Mouse (Mus musculus) heart, embryonic 13.5 days (tissue): ENCODE measurements around the gene Vmn1r103. TPM values are rescaled to one million over a fixed set of nuclear protein-coding genes. Genes with fewer than 3 reads are reported as not detected.
"Not testable (repeated sequence)": the region's sequence is repeated elsewhere in the genome, so short reads cannot be mapped to it uniquely, and the experiment has no call there.

Experiments
- ATAC-seq: fragments of 200-750 bp; cut with Nextera tagmentation; 2 replicates; pipeline ENCODE4 v1.8.0; 2017; ENCODE audit warnings: moderate TSS enrichment; ENCODE audit not compliant: insufficient number of reproducible peaks, low FRiP score, low TSS enrichment; ENCODE audit errors: extremely low read depth
- H3K27ac ChIP-seq: fragments of 300-500 bp; sonication (generic); replicated peaks from 2 replicates; pipeline ENCODE4 v1.5.1; 2015; ENCODE audit warnings: moderate library complexity, mild to moderate bottlenecking, inconsistent platforms
- H3K27me3 ChIP-seq: fragments of 300-500 bp; sonication (generic); replicated peaks from 2 replicates; pipeline ENCODE4 v1.6.1; 2015; ENCODE audit warnings: mild to moderate bottlenecking, inconsistent platforms
- H3K36me3 ChIP-seq: fragments of 300-500 bp; sonication (generic); 2 replicates; pipeline ENCODE4 v1.6.1; 2015; ENCODE audit warnings: mild to moderate bottlenecking, inconsistent platforms
- H3K4me1 ChIP-seq: fragments of 300-500 bp; sonication (generic); 2 replicates; pipeline ENCODE4 v1.6.1; 2015; ENCODE audit warnings: inconsistent platforms
- H3K4me2 ChIP-seq: fragments of 300-500 bp; sonication (generic); 2 replicates; pipeline ENCODE4 v1.6.1; 2015; ENCODE audit warnings: inconsistent platforms, mild to moderate bottlenecking, moderate library complexity
- H3K4me3 ChIP-seq: fragments of 300-500 bp; sonication (generic); 2 replicates; pipeline ENCODE4 v1.5.1; 2015; ENCODE audit warnings: moderate library complexity, mild to moderate bottlenecking, inconsistent platforms
- H3K9ac ChIP-seq: fragments of 300-500 bp; sonication (generic); 2 replicates; pipeline ENCODE4 v1.6.1; 2015; ENCODE audit warnings: inconsistent platforms, mild to moderate bottlenecking, moderate library complexity
- H3K9me3 ChIP-seq: fragments of 300-500 bp; sonication (generic); 2 replicates; pipeline ENCODE4 v1.6.1; 2016; ENCODE audit warnings: inconsistent platforms
- WGBS: fragments of 180-500 bp; shearing (Covaris S2); methylation state at CpG from one replicate; pipeline ENCODE4 v1.1.7; 2015; ENCODE audit warnings: mixed read lengths; 5-methylcytosine and 5-hydroxymethylcytosine counted together
- polyA plus RNA-seq: library from polyadenylated mRNA; unstranded; fragments of >200 nt; fragmentation: Nextera tagmentation; extraction: Ambion mirVana; gene quantifications from 2 replicates; pipeline ENCODE4 v1.2.1, GENCODE M21; 2015

Vmn1r103 gene
- not detected in 2 replicates for polyA plus RNA-seq

DNA sequence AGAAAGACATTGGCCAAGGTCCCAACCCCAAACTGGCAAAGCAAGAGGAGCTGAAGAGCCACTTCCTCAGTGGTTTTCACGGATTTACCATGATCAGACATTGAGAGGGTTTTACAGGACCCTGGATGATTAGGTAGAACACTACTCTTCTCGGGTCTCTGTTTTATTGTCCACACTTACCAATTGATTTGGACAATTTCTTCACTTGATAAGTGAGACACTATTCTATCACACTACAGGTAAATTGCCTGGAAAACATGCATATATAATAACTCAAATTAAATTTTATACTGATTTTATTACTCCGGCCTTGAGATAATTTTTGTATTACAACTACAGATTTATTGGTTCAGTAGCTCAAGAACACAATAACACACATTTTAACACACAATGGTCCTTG, at the start of gene Vmn1r103:
Vmn1r103 (minus strand) TSS at position 101 of the 400 bp plus-strand sequence.
- WGBS: no CpG with 5 or more reads among the region's 3 CpGs
- not testable (repeated sequence) for H3K9me3 ChIP-seq, H3K36me3 ChIP-seq, ATAC-seq, H3K9ac ChIP-seq, H3K27me3 ChIP-seq, H3K27ac ChIP-seq, H3K4me2 ChIP-seq, H3K4me3 ChIP-seq, H3K4me1 ChIP-seq

DNA sequence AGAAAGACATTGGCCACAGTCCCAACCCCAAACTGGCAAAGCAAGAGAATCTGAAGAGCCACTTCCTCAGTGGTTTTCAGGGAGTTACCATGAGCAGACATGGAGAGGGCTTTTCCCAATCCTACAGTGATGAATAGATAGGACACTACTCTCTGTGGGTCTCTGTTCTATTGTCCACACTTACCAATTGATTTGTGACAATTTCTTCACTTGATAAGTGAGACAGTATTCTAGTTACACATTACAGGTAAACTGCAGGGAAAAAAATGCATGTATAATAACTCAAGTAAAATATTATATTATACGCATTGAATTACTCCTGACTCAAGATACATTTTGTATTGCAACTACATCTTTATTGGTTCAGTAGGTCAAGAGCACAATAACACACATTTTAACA, 35.3 kb upstream of the Vmn1r103 start, which contains the start of gene Gm5726:
Gm5726 (minus strand) TSS at position 101 of the 400 bp plus-strand sequence.
- WGBS: no CpG with 5 or more reads among the region's 1 CpGs

DNA sequence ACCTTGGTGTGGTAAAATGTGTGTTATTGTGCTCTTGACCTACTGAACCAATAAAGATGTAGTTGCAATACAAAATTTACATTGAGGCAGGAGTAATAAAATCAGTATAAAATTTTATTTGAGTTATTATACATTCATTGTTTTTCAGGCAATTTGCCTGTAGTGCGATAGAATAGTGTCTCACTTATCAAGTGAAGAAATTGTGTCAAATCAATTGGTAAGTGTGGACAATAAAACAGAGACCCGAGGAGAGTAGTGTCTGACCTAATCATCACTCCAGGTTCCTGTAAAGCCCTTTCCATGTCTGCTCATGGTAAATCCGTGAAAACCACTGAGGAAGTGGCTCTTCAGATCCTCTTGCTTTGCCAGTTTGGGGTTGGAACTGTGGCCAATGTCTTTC, 23.2 kb upstream of the Vmn1r103 start, which contains the start of gene Vmn1r104:
Vmn1r104 (plus strand) TSS at position 301 of the 400 bp plus-strand sequence.
- no CpG with 5 or more reads among the region's 3 CpGs for WGBS
- not testable (repeated sequence) for H3K9ac ChIP-seq, H3K4me2 ChIP-seq, H3K4me3 ChIP-seq, ATAC-seq, H3K27me3 ChIP-seq, H3K36me3 ChIP-seq, H3K27ac ChIP-seq, H3K4me1 ChIP-seq, H3K9me3 ChIP-seq

More for the DNA sequence above, 35.3 kb upstream of the Vmn1r103 start, which contains the start of gene Gm5726:
- H3K9me3 ChIP-seq, H3K4me2 ChIP-seq, H3K27ac ChIP-seq, H3K36me3 ChIP-seq, H3K4me1 ChIP-seq, H3K27me3 ChIP-seq, H3K4me3 ChIP-seq, ATAC-seq, H3K9ac ChIP-seq: not testable (repeated sequence)

DNA sequence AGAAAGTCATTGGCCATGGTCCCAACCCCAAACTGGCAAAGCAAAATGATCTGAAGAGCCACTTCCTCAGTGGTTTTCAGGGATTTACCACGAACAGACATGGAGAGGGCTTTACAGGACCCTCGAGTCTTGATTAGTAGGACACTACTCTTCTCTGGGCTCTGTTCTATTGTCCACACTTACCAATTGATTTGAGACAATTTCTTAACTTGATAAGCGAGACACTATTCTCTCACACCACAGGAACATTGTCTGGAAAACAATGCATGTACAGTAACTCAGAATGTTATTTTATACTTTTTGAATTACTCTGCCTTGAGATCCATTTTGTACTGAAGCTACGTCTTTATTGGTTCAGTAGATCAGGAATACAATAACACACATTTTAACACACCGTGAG, 35.5 kb downstream of the Vmn1r103 start, which contains the start of gene Gm10670:
Gm10670 (minus strand) TSS at position 101 of the 400 bp plus-strand sequence.
- not testable (repeated sequence) for H3K36me3 ChIP-seq, H3K4me2 ChIP-seq, H3K27ac ChIP-seq, H3K27me3 ChIP-seq, H3K4me1 ChIP-seq, H3K4me3 ChIP-seq, ATAC-seq, H3K9me3 ChIP-seq, H3K9ac ChIP-seq
- no CpG with 5 or more reads among the region's 5 CpGs for WGBS

Other genes with a start within 250 kb of the Vmn1r103 start
- not detected in 2 replicates for gene Gm5890, start 247.7 kb downstream of the Vmn1r103 start, polyA plus RNA-seq
- gene Gm4133, start 176.5 kb downstream of the Vmn1r103 start, polyA plus RNA-seq: not detected in 2 replicates
- not detected in 2 replicates for gene Gm5728, start 135.1 kb downstream of the Vmn1r103 start, polyA plus RNA-seq
- not detected in 2 replicates for gene Vmn1r100, start 92.6 kb downstream of the Vmn1r103 start, polyA plus RNA-seq
- not detected in 2 replicates for gene Vmn1r101, start 67.9 kb downstream of the Vmn1r103 start, polyA plus RNA-seq
- not detected in 2 replicates for gene Gm10670, start 35.6 kb downstream of the Vmn1r103 start, polyA plus RNA-seq
- not detected in 2 replicates for gene Vmn1r104, start 23.3 kb upstream of the Vmn1r103 start, polyA plus RNA-seq
- gene Gm5726, start 35.2 kb upstream of the Vmn1r103 start, polyA plus RNA-seq: not detected in 2 replicates
- not detected in 2 replicates for gene Gm4141, start 65.7 kb upstream of the Vmn1r103 start, polyA plus RNA-seq
- gene Gm4513, start 88.5 kb upstream of the Vmn1r103 start, polyA plus RNA-seq: not detected in 2 replicates
- gene Vmn1r107, start 158.4 kb upstream of the Vmn1r103 start, polyA plus RNA-seq: not detected in 2 replicates
- gene Vmn1r111, start 192.7 kb upstream of the Vmn1r103 start, polyA plus RNA-seq: not detected in 2 replicates
- not detected in 2 replicates for gene Gm10668, start 220.1 kb upstream of the Vmn1r103 start, polyA plus RNA-seq